Mouse (Mus musculus): Measurements from ENCODE around the gene Fam83g. TPM values are rescaled to one million over a fixed set of nuclear protein-coding genes. Genes with fewer than 3 reads are reported as not detected.
A peak's percentile ranks its signal among the peaks of the same experiment; 100 is the strongest.

Gene Fam83g
- total and polyA plus RNA-seq, 3 experiments = 19.1 to 63.7 (median 19.2) TPM

DNA sequence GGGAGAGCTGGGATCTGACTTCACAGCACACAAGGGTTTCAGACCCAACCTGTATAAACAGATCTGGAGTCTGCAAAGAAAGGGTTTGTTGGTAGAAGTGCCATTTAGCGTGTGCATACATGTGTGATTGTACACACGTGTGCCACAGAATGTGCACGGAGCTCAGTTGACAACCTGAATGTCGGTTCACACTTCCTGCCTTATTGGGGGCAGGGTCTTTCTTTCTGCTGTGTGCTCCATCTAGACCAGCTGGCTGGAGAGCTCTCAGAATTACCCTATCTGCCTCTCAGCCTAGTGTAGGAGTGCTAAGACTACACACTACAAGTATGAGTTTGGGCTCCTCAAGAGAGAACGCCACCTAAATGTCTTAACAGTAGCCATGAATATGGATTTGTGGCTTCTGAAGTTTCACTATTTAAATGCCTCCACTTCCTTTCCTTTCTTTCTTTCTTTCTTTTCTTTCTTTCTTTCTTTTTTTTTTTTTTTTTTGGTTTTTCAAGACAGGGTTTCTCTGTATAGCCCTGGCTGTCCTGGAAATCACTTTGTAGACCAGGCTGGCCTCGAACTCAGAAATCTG lies 44.2 kb upstream of the Fam83g start:
- TF ChIP-seq TCF12 (IDR thresholded peaks at IDR 0.05; ENCODE audit: low read depth, low read length) (peak; percentile 52), NELFE (IDR thresholded peaks at IDR 0.05; ENCODE audit: low read depth, low read length) (no peak), IRF4 (IDR thresholded peaks at IDR 0.05; ENCODE audit: low read depth, low read length) (no peak; the same call in none of the 2 replicates), POLR2AphosphoS2 (IDR thresholded peaks at IDR 0.05; ENCODE audit: low read depth, low read length) (no peak), NRF1 (IDR thresholded peaks at IDR 0.05; ENCODE audit: low read depth, low read length) (0 out of 2 replicates have a peak, but pooled peaks have one; percentile 19), GABPA (IDR thresholded peaks at IDR 0.05; ENCODE audit: insufficient replicate concordance, low read depth, low read length) (no peak), ZMIZ1 (IDR thresholded peaks at IDR 0.05; ENCODE audit: low read depth, low read length) (no peak), RCOR1 (conservative IDR thresholded peaks at IDR 0.05; ENCODE audit: low read depth, low read length) (no peak), SMC3 (IDR thresholded peaks at IDR 0.05; ENCODE audit: low read depth, low read length) (no peak; the same call in 1 of the 2 replicates), E2F4 (IDR thresholded peaks at IDR 0.05; ENCODE audit: insufficient replicate concordance, low read depth, low read length) (no peak), MAX (IDR thresholded peaks at IDR 0.05; ENCODE audit: low read length) (no peak; the same call in 1 of the 2 replicates), JUN (IDR thresholded peaks at IDR 0.05; ENCODE audit: insufficient read depth, low read depth, low read length) (0 out of 2 replicates have a peak, but pooled peaks have one; percentile 1), MXI1 (IDR thresholded peaks at IDR 0.05; ENCODE audit: low read depth, low read length) (peak; percentile 78; the same call in 1 of the 2 replicates), HCFC1 (IDR thresholded peaks at IDR 0.05; ENCODE audit: low read depth, low read length) (no peak), CHD1 (IDR thresholded peaks at IDR 0.05; ENCODE audit: low read depth, low read length) (no peak), MYC (IDR thresholded peaks at IDR 0.05; ENCODE audit: low read depth, low read length) (0 out of 2 replicates have a peak, but pooled peaks have one; percentile 73), CTCF (conservative IDR thresholded peaks at IDR 0.05 in 1 of 2, IDR thresholded peaks at IDR 0.05 in 1 of 2; ENCODE audit: low read depth in 2 of 2, low read length in 2 of 2) (no peak), ZKSCAN1 (IDR thresholded peaks at IDR 0.05; ENCODE audit: borderline replicate concordance, low read depth, low read length) (no peak), KAT2A (IDR thresholded peaks at IDR 0.05; ENCODE audit: insufficient replicate concordance, low read length) (no peak), ZC3H11A (IDR thresholded peaks at IDR 0.05; ENCODE audit: low read depth, low read length) (no peak), MAFK (IDR thresholded peaks at IDR 0.05; ENCODE audit: insufficient replicate concordance, low read length) (no peak), UBTF (IDR thresholded peaks at IDR 0.05; ENCODE audit: low read depth, low read length) (no peak), CHD2 (IDR thresholded peaks at IDR 0.05; ENCODE audit: low read length) (peak; percentile 83), RAD21 (IDR thresholded peaks at IDR 0.05; ENCODE audit: low read depth, low read length) (no peak; the same call in 1 of the 2 replicates), SIN3A (IDR thresholded peaks at IDR 0.05; ENCODE audit: low read length) (0 out of 2 replicates have a peak, but pooled peaks have one; percentile 9), JUND (conservative IDR thresholded peaks at IDR 0.05; ENCODE audit: low read depth, low read length) (peak; percentile 29; the same call in 1 of the 2 replicates), USF1 (IDR thresholded peaks at IDR 0.05; ENCODE audit: low read depth, low read length) (no peak), TBP (conservative IDR thresholded peaks at IDR 0.05; ENCODE audit: low read depth, low read length) (peak; percentile 50; the same call in 1 of the 2 replicates), MEF2A (IDR thresholded peaks at IDR 0.05; ENCODE audit: borderline replicate concordance, low read depth, low read length) (0 out of 2 replicates have a peak, but pooled peaks have one; percentile 9), ETS1 (conservative IDR thresholded peaks at IDR 0.05; ENCODE audit: low read depth, low read length) (peak; percentile 50; the same call in 1 of the 2 replicates), BHLHE40 (IDR thresholded peaks at IDR 0.05; ENCODE audit: low read depth, low read length) (no peak), PAX5 (IDR thresholded peaks at IDR 0.05; ENCODE audit: low read length) (no peak), USF2 (conservative IDR thresholded peaks at IDR 0.05; ENCODE audit: low read depth, low read length) (no peak), ELF1 (IDR thresholded peaks at IDR 0.05; ENCODE audit: low read depth, low read length) (peak; percentile 68), ZNF384 (IDR thresholded peaks at IDR 0.05; ENCODE audit: low read depth, low read length) (peak; percentile 85), MAZ (IDR thresholded peaks at IDR 0.05; ENCODE audit: low read depth, low read length) (no peak; the same call in 1 of the 2 replicates), POLR2A (IDR thresholded peaks at IDR 0.05; ENCODE audit: low read depth, low read length) (peak; percentile 53), EP300 (IDR thresholded peaks at IDR 0.05; ENCODE audit: low read length) (no peak; the same call in 1 of the 2 replicates)
- Histone ChIP-seq H3K4me3 (replicated peaks in 1 of 3; ENCODE audit: low read depth in 2 of 3, low read length in 2 of 3, poor library complexity in 1 of 3) (no peak overlapping the region), H3K27ac (ENCODE audit: insufficient read depth, low read depth) (peak overlapping the region; percentile 92), H3K79me2 (replicated peaks; ENCODE audit: control insufficient read depth, extremely low read depth, insufficient read depth, poor library complexity, severe bottlenecking) (no peaks in the 10 kb centered on the region), H3K9ac (ENCODE audit: insufficient read depth, low read depth) (peak overlapping the region; percentile 3; the same call in 1 of the 2 replicates), H3K4me2 (ENCODE audit: insufficient read depth, low read depth, poor library complexity, severe bottlenecking) (peak overlapping the region; percentile 17; the same call in 1 of the 2 replicates), H3K36me3 (replicated peaks in 1 of 2; ENCODE audit: control insufficient read depth in 1 of 2, insufficient read depth in 1 of 2, low read length in 1 of 2) (no peaks in the 10 kb centered on the region), H3K9me3 (replicated peaks; ENCODE audit: low read length) (peaks cover 3% of the 10 kb centered on the region), H3K4me1 (ENCODE audit: control insufficient read depth in 1 of 2, insufficient read depth in 2 of 2) (peaks cover 39 to 76% of the 10 kb centered on the region in 2 experiments), H3K27me3 (replicated peaks) (no peaks in the 10 kb centered on the region)
- in situ Hi-C loops (cut with MboI; ENCODE audit: low pct_ligation_motif_present, low pct_unique_long_range_greater_than_20kb, low sequenced_read_pairs) (loop anchor here (5.0 kb wide), 1 partner anchor 527 kb away; no protein-coding TSS in a partner anchor), dilution Hi-C loops (cut with MboI; ENCODE audit: extremely low pct_ligation_motif_present, extremely low pct_unique_long_range_greater_than_20kb, low sequenced_read_pairs) (no loop called here)
- DNase-seq (ENCODE audit: extremely low read depth) = peak; percentile 73

Measured in CH12.LX (cell line).